Mouse (Mus musculus): ENCODE results near the gene Lonp2.
A peak's percentile ranks its signal among the peaks of the same experiment; 100 is the strongest.

Gene Lonp2

DNA sequence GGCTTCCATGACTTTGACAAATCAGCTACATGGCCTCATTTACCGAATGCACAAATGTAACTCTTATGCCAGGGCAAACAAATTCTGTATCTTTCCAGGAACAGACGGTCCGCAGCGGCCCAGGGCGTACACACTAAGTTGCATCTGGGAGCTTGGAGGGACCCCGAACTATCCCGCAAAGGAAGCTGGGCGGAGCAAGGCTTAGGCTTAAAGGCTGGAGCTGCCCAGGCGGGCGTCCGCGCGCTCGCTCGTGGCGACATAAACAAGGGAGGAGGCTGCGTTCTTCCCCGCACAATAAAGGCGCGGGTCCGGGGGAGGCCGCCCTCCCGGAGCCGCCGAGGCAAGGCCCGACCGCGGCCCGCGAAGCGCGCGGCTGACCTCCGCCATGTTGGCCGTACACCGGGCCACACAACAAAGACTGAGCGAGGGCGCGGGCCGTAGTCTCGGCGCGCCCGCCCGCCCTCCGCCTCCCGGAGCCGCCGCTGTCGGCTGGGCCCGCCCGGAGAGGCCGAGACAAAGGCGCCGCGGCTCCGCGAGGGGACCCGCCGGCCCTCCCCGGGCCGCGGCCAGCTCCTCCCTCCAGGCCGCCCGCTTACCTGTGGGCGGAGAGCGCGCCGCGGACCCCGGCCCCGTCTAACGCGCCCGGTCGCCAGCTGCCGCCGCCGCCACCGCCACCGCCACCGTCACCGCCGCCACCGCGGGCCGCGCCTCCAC is 121.5 kb downstream of the Lonp2 start, which contains the start of the genes Gm10638 and Siah1a:
Gm10638 (plus strand) TSS at position 479 of the 714 bp plus-strand sequence.
Siah1a (minus strand) TSS at position 714 of the 714 bp plus-strand sequence.
- DNase-seq (ENCODE audit: extremely low spot score, low read depth, low spot score) = peak; percentile 42

DNA sequence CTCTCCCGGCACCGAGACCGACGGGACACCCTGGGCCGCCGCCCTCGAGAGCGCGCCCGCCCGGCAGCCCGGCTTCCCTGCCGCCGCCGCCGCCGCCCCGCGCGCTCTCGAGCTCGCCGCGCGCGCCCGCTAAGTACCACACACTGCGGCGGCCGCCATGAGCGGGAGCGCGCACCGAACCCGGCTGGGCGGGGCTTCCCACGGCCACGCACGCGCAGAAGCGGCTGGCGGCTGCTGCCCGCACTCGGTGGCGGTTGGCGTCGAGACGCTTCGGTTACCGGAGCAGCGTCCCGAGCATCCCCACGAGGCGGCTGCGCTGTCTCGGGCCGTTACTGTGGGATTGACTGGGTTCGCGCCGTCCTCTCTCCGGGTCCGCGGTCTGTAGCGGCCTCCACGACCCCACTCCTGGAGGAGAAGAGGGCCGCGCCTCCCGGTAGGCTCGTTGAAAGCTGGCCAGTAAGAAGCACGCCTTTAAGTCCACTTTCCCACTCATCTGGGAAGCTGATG is 122.1 kb downstream of the Lonp2 start:
- DNase-seq (ENCODE audit: extremely low spot score, low read depth, low spot score) = peak; percentile 28

DNA sequence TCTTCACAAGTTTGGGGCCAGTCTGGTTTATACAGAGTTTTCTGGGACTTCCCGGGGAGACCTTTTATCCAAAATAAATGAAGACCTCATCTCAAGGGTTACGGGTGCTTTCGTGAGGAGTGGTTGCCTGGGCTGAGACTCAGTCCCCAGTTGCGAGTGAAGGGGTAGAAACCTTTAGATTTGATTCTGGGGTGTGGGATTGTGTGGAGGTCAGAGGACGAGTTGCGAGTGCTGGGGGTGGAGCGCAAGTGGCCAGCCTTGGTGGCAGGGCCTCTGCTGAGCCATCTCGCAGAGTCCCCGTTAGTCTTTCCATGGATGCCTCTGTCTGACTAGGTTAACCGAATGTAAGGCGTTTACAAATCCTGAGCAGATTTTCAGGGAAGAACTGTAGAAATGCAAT is 122.7 kb downstream of the Lonp2 start:
- DNase-seq (ENCODE audit: extremely low spot score, low read depth, low spot score) = no peak

DNA sequence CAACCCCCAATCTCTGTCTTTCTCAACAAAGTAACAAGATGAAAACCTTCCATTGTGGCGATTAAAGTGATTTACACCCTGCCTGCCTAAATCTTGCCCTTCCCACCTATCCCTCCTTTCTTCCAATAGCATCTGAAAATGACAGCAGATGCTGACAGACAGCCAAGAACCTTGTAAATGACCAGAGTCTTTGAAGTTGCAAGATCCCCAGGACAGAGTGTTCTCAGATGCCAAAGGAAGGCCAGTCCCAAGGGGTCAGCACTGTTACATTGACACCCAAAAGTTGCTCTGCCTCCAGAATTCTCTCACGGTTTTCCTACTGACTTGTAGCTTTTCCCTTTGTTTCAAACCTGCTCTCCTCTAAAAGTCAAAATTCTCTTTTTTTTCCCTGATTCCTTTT is 126.0 kb downstream of the Lonp2 start:
- no peak for DNase-seq (ENCODE audit: extremely low spot score, low read depth, low spot score)

DNA sequence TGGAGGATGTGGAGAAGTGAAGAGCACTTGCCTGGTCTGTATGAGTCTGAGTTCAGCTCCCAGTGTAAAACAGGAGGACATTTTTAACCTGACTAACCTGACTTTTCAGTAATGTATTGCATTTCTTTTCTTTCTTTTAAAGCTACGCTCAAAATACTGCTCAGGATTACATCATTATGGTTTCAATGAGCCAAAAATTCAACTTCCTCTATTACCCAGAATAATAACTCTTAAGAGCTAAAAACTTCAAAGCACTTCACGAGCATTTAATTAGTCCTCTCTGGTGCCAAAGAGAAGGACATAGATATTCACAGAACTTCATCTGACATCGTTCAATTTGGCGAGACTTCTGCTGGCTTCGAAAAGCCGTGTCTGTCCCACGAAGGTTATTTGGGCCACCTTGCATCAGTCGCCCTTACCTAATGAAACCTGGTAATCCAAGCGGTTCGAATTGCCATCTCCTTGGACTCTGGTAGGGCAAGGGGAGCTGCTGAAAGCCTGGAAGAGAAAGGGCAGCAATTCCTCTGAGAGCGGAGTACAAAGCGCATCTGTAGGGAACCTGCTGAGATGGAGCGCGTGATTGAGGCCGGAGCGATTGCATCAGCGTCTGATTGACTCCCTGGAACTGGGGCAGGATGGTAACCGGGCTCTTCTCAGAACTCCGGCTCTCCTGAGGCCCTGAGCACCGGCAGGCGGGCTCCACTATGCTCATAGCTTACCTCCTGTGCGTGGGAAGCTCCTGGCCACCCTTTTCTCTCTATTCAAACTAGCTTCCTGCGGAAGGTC is 133.3 kb downstream of the Lonp2 start:
- no peak for DNase-seq (ENCODE audit: extremely low spot score, low read depth, low spot score)

DNA sequence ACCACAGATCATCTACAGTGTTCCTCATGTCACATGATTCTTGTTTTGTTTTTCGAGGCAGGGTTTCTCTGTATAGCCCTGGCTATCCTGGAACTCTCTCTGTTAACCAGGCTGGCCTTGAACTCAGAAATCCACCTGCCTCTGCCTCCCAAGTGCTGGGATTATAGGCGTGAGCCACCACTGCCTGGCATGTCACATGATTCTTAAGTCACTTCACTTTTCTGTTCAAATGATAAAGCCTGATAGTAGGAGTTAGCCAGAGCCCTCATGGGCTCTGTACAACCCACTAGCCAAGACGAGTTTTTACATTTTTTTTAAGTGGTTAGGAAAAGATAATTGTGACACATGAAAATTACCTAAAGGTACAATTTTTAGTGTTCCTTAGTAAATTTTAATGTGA is 134.8 kb downstream of the Lonp2 start:
- DNase-seq (ENCODE audit: extremely low spot score, low read depth, low spot score) = no peak

DNA sequence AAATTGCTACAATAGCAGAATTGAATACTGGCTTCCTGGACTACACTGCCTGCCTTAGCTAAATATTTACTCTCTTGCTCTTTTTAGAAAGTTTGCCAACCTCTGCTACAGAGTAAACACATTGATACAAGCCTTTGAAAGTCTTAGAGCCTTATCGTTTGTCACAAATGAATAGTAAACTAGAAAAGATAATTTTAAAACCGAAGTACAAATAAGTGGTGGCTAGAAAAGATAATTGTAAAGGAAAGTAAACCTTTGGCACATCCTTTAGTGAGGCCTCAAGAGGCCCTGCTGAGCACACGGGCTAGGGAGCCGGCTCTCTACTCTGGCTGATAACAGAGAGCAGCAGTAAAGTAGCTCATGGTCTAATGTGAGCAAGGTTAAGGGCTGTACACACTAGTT is 135.2 kb downstream of the Lonp2 start:
- DNase-seq (ENCODE audit: extremely low spot score, low read depth, low spot score) = no peak

DNA sequence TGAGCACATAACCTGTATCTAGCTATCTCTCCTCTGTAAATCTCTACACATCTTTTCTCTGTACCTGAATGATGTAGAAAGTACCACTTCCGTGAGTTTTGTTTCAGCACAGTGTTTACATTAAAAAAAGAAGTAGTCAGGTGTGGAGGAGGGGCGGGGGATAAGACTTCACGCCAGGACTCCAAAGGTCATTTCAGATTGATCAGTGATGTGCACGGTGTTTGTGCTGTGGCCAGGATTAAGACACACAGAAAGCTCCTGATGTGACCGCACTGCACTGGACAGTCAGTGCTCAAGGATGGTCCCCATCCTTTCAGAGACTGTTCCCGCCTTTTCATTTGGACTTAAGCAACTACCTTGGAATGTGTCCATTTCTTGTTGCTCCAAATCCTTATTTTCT is 136.9 kb downstream of the Lonp2 start:
- DNase-seq (ENCODE audit: extremely low spot score, low read depth, low spot score) = no peak

DNA sequence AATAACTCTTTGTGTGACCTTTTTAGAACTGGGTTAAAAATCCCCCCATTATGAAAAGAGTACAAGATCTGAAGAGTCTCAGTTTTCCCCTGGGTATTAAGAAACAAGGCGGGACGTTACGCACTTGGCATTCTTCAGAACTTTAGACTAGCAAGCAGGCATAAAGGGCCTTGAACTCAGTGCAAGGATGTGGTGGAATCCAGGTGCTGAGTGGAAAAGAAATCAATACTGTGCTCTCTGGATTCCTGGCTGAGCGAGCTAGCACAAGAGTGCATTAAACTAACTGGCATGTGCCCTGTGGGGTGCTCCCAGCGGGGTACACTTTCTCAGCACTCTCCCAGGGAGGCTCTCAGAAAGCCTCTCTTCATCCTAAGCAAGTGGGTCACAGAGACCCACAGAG is 139.0 kb downstream of the Lonp2 start:
- DNase-seq (ENCODE audit: extremely low spot score, low read depth, low spot score) = no peak

DNA sequence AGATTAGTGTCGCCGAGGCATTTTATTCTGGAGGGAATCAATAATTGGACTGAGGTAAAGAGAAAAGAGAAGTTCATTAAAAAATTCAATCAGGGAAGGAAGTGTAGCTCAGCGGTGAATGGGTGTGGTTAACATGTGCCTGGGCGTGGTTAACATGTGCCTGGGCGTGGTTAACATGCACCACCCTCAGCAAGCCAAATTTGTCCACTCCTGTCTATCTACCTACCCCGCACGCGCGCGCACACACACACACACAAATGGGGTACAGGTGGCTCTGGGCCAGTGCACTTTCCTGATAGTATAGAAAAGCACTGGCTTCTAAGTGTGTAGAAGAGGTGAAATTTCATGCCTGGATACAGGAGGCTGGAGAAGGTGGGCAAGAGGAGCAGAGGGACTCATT is 141.3 kb downstream of the Lonp2 start:
- DNase-seq (ENCODE audit: extremely low spot score, low read depth, low spot score) = no peak

DNA sequence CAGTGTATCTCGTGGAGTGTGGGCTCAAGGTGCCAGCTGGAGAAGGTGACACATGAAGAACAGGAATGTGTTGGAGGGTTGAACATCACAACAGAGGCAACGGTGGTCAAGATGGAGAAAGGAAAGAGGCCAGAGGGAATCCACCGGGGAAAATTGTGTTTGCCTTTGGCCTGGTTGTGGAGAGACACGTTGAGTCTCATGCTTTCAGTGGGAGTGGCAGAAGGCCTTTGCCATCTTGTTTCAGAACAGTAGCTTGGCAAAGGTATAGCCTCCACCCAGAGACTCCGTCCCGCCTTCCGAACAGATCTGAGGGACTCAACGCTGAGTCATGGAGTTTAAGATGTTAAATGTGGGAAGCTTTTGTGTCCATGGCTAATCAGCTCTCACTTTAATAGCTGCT is 141.8 kb downstream of the Lonp2 start:
- no peak for DNase-seq (ENCODE audit: extremely low spot score, low read depth, low spot score)

DNA sequence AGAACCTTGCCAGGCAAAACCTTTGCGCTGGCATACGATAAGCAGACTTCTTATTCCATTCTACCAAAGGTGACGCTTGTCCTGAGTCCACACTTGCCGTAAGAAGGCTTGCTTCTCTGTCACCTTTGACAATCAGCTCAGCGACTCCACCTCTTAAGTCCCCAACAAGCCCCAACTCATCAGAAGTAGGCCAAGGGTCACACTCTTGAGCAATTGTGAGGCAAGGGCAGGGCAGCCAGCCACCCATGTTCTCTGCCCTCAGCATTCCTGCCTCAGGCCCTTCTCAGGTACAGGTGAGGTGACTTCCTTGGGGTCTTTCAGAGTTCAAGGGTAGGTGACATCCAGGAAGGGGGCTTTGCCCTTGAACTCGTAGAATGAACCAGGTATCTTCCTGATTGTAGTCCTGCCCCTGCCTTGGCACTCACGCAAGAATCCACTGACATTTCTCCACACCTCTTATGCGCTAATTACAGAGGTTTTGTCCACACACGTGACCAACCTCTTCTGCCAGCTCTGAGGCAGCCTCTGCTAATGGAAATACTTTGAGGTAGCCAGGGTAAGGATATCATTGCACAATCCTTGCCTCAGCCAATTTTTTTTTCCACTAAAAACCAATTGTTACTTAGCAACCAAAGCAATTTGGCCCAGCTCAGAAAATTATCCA is 142.8 kb downstream of the Lonp2 start:
- DNase-seq (ENCODE audit: extremely low spot score, low read depth, low spot score) = no peak

DNA sequence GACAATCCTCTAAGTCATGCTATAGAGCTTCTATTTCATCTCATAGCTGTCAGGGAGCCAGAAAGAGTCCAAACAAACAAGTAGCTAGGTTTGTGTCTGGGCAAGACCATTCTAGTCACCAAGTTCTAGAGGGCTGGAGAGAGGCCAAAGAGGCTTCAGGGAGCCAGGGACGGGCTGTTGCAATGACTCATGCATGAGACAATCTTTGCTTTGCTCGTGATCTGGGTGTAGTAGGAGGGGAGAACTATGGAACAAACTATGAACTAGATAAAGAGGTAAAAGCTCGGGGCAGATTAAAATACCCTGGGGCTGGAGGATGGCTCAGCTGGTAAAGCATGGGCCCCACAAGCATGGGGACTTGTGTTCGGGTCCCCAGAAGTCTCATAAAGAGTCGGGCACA is 144.7 kb downstream of the Lonp2 start:
- DNase-seq (ENCODE audit: extremely low spot score, low read depth, low spot score) = no peak

DNA sequence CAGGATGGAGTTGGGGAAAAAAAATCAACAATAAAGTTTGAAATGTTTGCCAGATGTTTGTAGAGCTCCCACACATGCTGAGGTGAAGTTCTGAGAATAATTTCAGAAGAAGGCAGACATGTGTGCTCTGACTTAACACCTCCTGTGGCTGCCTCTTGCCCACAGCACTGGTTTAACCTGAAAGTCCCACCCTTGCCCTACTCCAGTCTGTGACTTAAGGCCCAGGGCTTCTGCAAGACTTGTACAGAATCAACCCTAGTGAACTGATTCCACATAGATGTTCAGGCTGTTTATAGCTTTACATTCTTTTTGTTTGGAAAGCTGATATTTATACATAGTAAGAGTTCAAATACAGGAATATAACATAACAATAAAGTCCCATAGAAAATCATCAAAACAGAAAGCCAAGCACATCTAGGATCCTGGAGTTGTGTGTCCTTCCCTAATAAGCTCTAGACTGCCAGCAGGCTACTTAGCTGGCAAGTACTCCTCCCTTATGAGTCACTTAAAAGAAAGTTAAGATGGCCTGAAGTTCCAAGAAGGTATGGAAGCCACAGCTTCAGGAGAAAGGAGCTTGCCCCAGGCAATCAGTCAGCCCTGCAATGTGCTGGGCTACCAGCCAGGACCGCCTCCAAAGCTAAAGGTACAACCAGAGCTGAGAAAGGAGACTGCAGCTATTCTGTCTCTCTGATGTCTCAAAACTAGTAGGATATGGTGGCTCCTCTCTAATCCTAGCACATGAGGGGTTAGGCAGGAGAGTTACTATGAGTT is 146.3 kb downstream of the Lonp2 start:
- DNase-seq (ENCODE audit: extremely low spot score, low read depth, low spot score) = no peak
